Mouse (Mus musculus) erythroblast, embryonic 14.5 days (primary cell): ENCODE measurements around the gene Smad1. TPM values are rescaled to one million over a fixed set of nuclear protein-coding genes. Genes with fewer than 3 reads are reported as not detected.
"Not testable (repeated sequence)": the region's sequence is repeated elsewhere in the genome, so short reads cannot be mapped to it uniquely, and the experiment has no call there.

ENCODE experiments used
- H3K27me3 ChIP-seq: 2 replicates; pipeline ENCODE4 v1.6.1; 2012; ENCODE audit warnings: inconsistent platforms; ENCODE audit not compliant: control insufficient read depth
- H3K36me3 ChIP-seq: 2 replicates; pipeline ENCODE4 v1.6.1; 2012; ENCODE audit warnings: mild to moderate bottlenecking, inconsistent platforms; ENCODE audit not compliant: control insufficient read depth
- H3K4me1 ChIP-seq: 2 replicates; pipeline ENCODE4 v1.6.1; 2012; ENCODE audit warnings: inconsistent platforms; ENCODE audit not compliant: control insufficient read depth
- H3K4me3 ChIP-seq: replicated peaks from 2 replicates; pipeline ENCODE3; 2012; ENCODE audit warnings: moderate library complexity, mild to moderate bottlenecking, inconsistent platforms
- H3K9me3 ChIP-seq: 2 replicates; pipeline ENCODE4 v1.6.1; 2012; ENCODE audit warnings: low read length, inconsistent platforms, mixed read lengths; ENCODE audit not compliant: control insufficient read depth
- GATA1 ChIP-seq: IDR thresholded peaks from 2 replicates; pipeline ENCODE4 v1.6.1; 2012; ENCODE audit warnings: low read length, inconsistent platforms, mixed read lengths
- TAL1 ChIP-seq: IDR thresholded peaks from 3 replicates; pipeline ENCODE4 v1.6.1; 2012; ENCODE audit warnings: low read length, inconsistent platforms, mixed read lengths
- polyA plus RNA-seq: library from polyadenylated mRNA; stranded (reverse); fragments of >175 nt; gene quantifications from 2 replicates; pipeline ENCODE4 v1.2.3, GENCODE M21; 2012

The Smad1 gene
- polyA plus RNA-seq = 0.06 TPM in 1 of 2 replicates, not detected in the other

DNA sequence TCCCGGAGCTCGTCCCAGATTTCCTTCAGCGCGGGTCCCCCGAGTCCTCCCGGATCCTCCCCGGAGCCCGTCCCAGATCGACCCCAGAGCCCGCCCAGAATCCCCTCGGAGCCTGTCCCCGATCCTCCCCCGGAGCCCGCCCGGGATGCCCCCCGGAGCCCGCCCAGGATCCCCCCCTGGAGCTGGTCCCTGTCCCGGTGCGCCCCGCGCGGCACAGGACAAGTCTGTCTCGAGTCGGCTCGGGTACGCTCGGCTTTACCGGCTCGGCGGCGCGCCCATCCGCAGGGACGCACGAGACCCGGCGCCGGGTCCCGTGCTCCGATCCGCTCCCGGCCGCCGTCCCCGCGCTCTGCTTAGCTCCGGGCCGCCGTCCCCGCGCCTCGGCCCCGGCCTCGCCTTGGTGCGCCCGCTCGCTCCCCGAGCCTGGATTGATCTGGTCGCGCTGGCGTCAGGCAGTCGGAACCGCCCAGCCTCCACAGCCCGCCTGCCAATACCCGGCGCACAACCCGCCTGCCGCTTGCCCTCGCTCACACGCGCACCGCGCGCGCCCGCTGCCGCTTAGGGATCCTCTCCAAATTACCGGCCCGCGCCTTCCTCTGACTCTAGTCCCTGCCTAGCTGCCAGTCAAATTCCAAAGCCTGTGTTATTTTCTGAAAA is at the start of gene Smad1:
Gene Smad1, minus strand, starts transcription at position 525 of the 657 bp plus-strand sequence.
- H3K4me1 ChIP-seq = no peaks in the 10 kb centered on the region
- H3K4me3 ChIP-seq = peak within 1 kb of the TSS; percentile 58
- no peaks in the 10 kb centered on the region for H3K9me3 ChIP-seq
- TF ChIP-seq GATA1 (no peak), TAL1 (no peak)
- no peaks in the 10 kb centered on the region for H3K36me3 ChIP-seq
- peaks cover 40% of the 10 kb centered on the region for H3K27me3 ChIP-seq

DNA sequence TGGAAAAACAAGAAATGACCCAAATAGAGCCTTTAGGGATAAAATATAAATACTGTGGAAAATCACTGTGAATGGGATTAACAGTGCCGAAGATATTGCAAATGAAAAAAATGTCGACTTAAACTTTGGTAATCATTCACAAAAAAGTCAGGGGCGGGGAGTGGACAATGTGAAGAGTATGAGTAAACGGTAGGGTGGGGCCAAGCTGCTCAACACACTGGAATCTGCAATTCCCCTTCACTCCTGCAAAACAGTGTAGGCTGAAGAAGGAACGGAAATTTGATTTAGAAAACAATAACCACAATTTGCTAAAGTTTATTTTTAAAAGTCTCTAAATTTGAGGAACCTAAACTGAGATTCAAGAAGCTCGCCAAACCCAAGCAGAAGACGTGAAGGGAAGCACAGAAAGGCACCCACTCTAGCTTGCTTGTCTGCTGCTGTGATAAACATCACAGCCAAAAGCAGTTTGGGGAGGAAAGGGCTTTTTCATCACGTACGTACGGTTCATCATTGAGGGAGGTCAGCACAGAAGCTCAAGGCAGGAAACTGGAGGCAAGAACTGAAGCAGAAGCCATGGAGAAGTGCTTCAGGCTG is 48.0 kb upstream of the Smad1 start:
- Histone ChIP-seq H3K9me3 (no peaks in the 10 kb centered on the region), H3K4me1 (no peaks in the 10 kb centered on the region), H3K27me3 (no peaks in the 10 kb centered on the region), H3K4me3 (no peak overlapping the region), H3K36me3 (no peaks in the 10 kb centered on the region)
- TF ChIP-seq GATA1 (no peak), TAL1 (no peak)

GRCm38 (mm10) chr8:79443460-79444098 is 44.3 kb upstream of the Smad1 start:
- no peak for TF ChIP-seq TAL1
- no peak for TF ChIP-seq GATA1
- Histone ChIP-seq H3K4me1 (no peaks in the 10 kb centered on the region), H3K36me3 (no peaks in the 10 kb centered on the region), H3K9me3 (no peaks in the 10 kb centered on the region), H3K4me3 (no peak overlapping the region), H3K27me3 (no peaks in the 10 kb centered on the region)

- H3K4me1 ChIP-seq = no peaks in the 10 kb centered on the region
These were observed 34.7 kb upstream of the Smad1 start for GRCm38 (mm10) chr8:79433953-79434500.

DNA sequence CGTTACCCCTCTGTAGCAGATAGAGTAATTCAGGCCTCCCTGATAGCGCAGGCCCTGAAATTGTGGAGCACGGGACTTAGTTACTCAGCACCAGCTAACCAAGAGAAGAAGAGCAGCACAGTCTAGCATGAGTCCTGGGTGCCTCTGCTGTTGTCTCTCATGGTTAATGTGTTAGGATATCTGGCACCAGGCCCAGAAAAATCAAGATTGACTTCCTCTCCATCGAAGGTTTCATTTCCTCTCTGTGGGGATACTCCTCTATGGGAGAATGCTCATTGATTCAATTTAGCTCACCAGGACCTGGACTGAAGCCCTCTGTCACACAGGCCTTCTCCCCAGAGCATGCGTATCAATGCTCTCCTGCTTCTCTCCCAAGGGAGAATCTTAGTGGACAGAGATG is 15.6 kb upstream of the Smad1 start:
- Histone ChIP-seq H3K36me3 (no peaks in the 10 kb centered on the region), H3K4me3 (no peak overlapping the region), H3K4me1 (no peaks in the 10 kb centered on the region), H3K27me3 (no peaks in the 10 kb centered on the region), H3K9me3 (no peaks in the 10 kb centered on the region)
- TF ChIP-seq TAL1 (no peak), GATA1 (no peak)

More at GRCm38 (mm10) chr8:79433953-79434500, 34.7 kb upstream of the Smad1 start:
- TF ChIP-seq TAL1 (no peak), GATA1 (no peak)
- H3K27me3 ChIP-seq = no peaks in the 10 kb centered on the region
- H3K36me3 ChIP-seq = no peaks in the 10 kb centered on the region
- no peaks in the 10 kb centered on the region for H3K9me3 ChIP-seq
- H3K4me3 ChIP-seq = no peak overlapping the region

- Histone ChIP-seq H3K9me3 (no peaks in the 10 kb centered on the region), H3K36me3 (no peaks in the 10 kb centered on the region), H3K4me3 (no peak overlapping the region), H3K4me1 (no peaks in the 10 kb centered on the region), H3K27me3 (no peaks in the 10 kb centered on the region)
- TF ChIP-seq TAL1 (no peak), GATA1 (no peak)
These were observed 11.2 kb upstream of the Smad1 start for GRCm38 (mm10) chr8:79410501-79410900.

- H3K9me3 ChIP-seq, H3K4me3 ChIP-seq, H3K27me3 ChIP-seq, H3K36me3 ChIP-seq, H3K4me1 ChIP-seq: not testable (repeated sequence)
These were observed 8.0 kb upstream of the Smad1 start for GRCm38 (mm10) chr8:79407356-79407755.

DNA sequence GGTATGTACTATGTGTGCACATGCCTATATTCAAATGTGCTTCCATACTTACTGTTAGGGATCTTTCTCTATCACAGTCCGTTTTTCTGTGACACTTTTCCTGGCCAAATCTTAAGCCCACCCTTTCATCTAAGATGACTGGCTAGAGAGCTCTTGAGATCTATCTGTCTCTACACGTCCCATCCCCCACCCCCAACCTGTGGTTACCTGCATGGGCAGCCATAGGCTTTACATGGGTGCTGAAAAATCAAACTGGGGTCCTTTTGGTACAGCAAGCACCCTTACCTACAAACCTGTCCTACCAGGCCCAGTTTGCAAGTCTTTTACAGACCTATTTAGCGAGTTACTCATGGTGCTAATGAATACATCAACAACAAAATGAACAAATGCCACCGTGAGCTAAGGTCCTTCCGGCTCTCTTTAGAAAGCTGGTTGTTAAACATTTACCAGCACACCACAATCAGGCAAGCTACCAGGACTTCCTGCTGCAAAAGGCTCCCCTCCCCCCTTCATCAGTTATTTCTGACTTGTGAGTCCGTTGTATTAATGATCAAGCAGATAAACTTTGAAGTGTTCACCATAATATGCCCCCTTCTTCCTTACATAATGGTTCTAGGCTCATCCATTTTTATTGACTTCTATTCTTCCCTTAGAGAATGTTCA is 5.7 kb upstream of the Smad1 start:
- no peaks in the 10 kb centered on the region for H3K9me3 ChIP-seq
- H3K4me3 ChIP-seq = no peak overlapping the region
- no peaks in the 10 kb centered on the region for H3K4me1 ChIP-seq
- no peaks in the 10 kb centered on the region for H3K36me3 ChIP-seq
- TF ChIP-seq TAL1 (no peak), GATA1 (no peak)
- peaks cover 5% of the 10 kb centered on the region for H3K27me3 ChIP-seq

DNA sequence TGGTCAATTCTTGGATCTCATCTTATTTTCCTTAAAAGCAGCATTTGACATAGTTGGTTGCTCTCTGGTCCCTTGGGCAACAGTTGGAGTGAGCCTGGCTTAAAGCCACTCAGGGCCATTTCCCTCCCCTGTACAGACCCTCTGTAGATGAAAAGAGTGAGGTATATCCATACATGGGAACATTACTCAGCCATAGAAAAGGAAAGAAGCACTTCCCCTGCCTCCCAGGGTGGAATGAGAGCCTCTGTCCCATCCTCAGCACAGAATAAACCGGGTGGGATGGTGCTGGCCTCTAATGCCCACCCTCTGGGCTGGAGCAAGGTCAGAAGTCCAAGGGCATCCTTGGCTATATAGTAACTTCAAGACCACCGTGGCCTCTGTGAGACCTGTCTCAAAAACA is 1.4 kb upstream of the Smad1 start:
- TF ChIP-seq TAL1 (no peak), GATA1 (no peak)
- Histone ChIP-seq H3K9me3 (no peaks in the 10 kb centered on the region), H3K27me3 (peaks cover 40% of the 10 kb centered on the region), H3K4me1 (no peaks in the 10 kb centered on the region), H3K36me3 (no peaks in the 10 kb centered on the region), H3K4me3 (no peak overlapping the region)
